Mouse (Mus musculus) cortical plate, adult 2 months (tissue): ENCODE data around the gene Cox7a1.

Experiments used
- CTCF ChIP-seq: fragments of 200-500 bp; IDR thresholded peaks from 2 replicates; pipeline ENCODE4 v1.5.1; 2011; ENCODE audit warnings: mild to moderate bottlenecking, control low read depth, low read length; ENCODE audit not compliant: insufficient read depth; ENCODE audit errors: extremely low read depth
- POLR2A ChIP-seq: fragments of 200-500 bp; IDR thresholded peaks from 2 replicates; pipeline ENCODE4 v1.6.1; 2011; ENCODE audit warnings: mild to moderate bottlenecking, low read length, control low read depth; ENCODE audit not compliant: insufficient read depth; ENCODE audit errors: extremely low read depth

GRCm38 (mm10) chr7:30231669-30232454 is 47.9 kb downstream of the Cox7a1 start, which contains the start of the genes Polr2i and Tbcb:
- TF ChIP-seq CTCF (no peak), POLR2A (peak; percentile 72)
